Mouse (Mus musculus) liver, embryonic 11.5 days (tissue): ENCODE measurements around the gene Dnah7a. TPM values are rescaled to one million over a fixed set of nuclear protein-coding genes. Genes with fewer than 3 reads are reported as not detected.
"Not testable (repeated sequence)": the region's sequence is repeated elsewhere in the genome, so short reads cannot be mapped to it uniquely, and the experiment has no call there.

ENCODE experiments used
- ATAC-seq: fragments of 200-750 bp; cut with Nextera tagmentation; replicated peaks from 2 replicates; pipeline ENCODE4 v1.8.0; 2017; ENCODE audit warnings: moderate number of reproducible peaks, mild to moderate bottlenecking, moderate TSS enrichment, moderate library complexity; ENCODE audit not compliant: low FRiP score
- DNase-seq: peaks from one replicate; pipeline ENCODE4 v3.0.0-alpha.2; 2017; ENCODE audit warnings: low spot score
- H3K27ac ChIP-seq: fragments of 300-500 bp; sonication (generic); 2 replicates; pipeline ENCODE4 v1.5.1; 2014; ENCODE audit warnings: mild to moderate bottlenecking, low read depth, low read length, control low read depth
- H3K27me3 ChIP-seq: fragments of 300-500 bp; sonication (generic); replicated peaks from 2 replicates; pipeline ENCODE4 v1.6.1; 2014; ENCODE audit warnings: low read length, mixed read lengths; ENCODE audit not compliant: control insufficient read depth, insufficient read depth
- H3K36me3 ChIP-seq: fragments of 300-500 bp; sonication (generic); 2 replicates; pipeline ENCODE4 v1.6.1; 2014; ENCODE audit warnings: mild to moderate bottlenecking, low read length, moderate library complexity, mixed read lengths; ENCODE audit not compliant: control insufficient read depth, insufficient read depth
- H3K4me1 ChIP-seq: fragments of 300-500 bp; sonication (generic); replicated peaks from 2 replicates; pipeline ENCODE4 v1.6.1; 2014; ENCODE audit warnings: low read length, mixed read lengths; ENCODE audit not compliant: control insufficient read depth, insufficient read depth
- H3K4me2 ChIP-seq: fragments of 300-500 bp; sonication (generic); 2 replicates; pipeline ENCODE4 v1.6.1; 2014; ENCODE audit warnings: mild to moderate bottlenecking, control low read depth, moderate library complexity
- H3K4me3 ChIP-seq: fragments of 300-500 bp; sonication (generic); 2 replicates; pipeline ENCODE4 v1.5.1; 2014; ENCODE audit warnings: low read depth, low read length, control low read depth
- H3K9ac ChIP-seq: fragments of 300-500 bp; sonication (generic); 2 replicates; pipeline ENCODE4 v1.6.1; 2014; ENCODE audit warnings: low read depth, low read length, control low read depth
- H3K9me3 ChIP-seq: fragments of 300-500 bp; sonication (generic); 2 replicates; pipeline ENCODE4 v1.6.1; 2016; ENCODE audit warnings: low read length, inconsistent platforms, mixed read lengths; ENCODE audit not compliant: control insufficient read depth
- WGBS: fragments of 180-500 bp; shearing (Covaris S2); extraction: QIAGEN DNeasy Blood & Tissue Kit; methylation state at CpG from one replicate; pipeline ENCODE4 v1.1.7; 2014; 5-methylcytosine and 5-hydroxymethylcytosine counted together
- polyA plus RNA-seq: library from polyadenylated mRNA; unstranded; fragments of >200 nt; fragmentation: Nextera tagmentation; extraction: Ambion mirVana; gene quantifications from 2 replicates; pipeline ENCODE4 v1.2.1, GENCODE M21; 2014

Dnah7a gene
- polyA plus RNA-seq, 1 experiment from 2014 or later = 0.48 TPM

DNA sequence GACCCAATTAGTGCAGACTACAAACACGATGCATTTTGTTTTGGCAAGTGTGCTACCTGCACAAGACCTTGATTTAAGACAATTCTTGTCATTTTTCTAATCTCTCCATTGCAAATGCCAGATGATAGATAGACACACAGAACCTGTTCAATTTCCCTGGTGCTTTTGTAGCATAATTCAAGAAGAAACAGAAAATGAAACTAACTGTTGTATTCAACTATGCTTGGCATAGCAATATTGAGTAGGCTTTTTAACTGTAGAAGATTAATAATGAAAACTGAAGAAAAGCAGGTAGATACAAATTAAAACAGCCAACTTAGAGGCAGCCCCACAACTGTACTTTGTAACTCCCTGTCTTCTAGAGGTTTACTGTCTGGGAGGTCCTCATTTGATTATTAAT is 234.5 kb downstream of the Dnah7a start:
- DNase-seq, ATAC-seq, H3K27ac ChIP-seq, H3K36me3 ChIP-seq, H3K9ac ChIP-seq, H3K4me2 ChIP-seq, H3K4me1 ChIP-seq, H3K9me3 ChIP-seq, H3K4me3 ChIP-seq, H3K27me3 ChIP-seq: not testable (repeated sequence)
- 78% methylated on average over 1 of the region's 1 CpGs for WGBS

DNA sequence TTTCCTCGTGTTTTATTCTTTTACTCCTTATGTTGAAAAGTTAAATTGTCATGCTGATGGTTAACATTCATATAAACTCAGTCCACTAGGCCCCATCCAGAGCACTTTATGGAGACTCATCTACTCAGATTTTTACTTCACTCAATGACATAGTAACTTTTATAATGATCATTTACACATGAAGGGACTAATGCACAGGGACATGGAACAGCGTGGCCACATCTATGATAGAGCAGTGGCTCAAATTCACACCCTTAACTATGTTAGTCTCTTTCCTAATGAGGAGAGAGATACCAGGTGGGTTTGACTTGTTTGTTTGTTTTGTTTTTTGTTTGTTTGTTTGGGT is 239.3 kb downstream of the Dnah7a start:
- Histone ChIP-seq H3K9ac (no peak overlapping the region), H3K4me2 (no peak overlapping the region), H3K4me3 (no peak overlapping the region), H3K36me3 (no peaks in the 10 kb centered on the region), H3K27ac (no peak overlapping the region), H3K4me1 (no peaks in the 10 kb centered on the region), H3K9me3 (no peaks in the 10 kb centered on the region), H3K27me3 (no peaks in the 10 kb centered on the region)
- WGBS = 65% methylated on average over 2 of the region's 2 CpGs
- ATAC-seq (no peak), DNase-seq (no peak)

DNA sequence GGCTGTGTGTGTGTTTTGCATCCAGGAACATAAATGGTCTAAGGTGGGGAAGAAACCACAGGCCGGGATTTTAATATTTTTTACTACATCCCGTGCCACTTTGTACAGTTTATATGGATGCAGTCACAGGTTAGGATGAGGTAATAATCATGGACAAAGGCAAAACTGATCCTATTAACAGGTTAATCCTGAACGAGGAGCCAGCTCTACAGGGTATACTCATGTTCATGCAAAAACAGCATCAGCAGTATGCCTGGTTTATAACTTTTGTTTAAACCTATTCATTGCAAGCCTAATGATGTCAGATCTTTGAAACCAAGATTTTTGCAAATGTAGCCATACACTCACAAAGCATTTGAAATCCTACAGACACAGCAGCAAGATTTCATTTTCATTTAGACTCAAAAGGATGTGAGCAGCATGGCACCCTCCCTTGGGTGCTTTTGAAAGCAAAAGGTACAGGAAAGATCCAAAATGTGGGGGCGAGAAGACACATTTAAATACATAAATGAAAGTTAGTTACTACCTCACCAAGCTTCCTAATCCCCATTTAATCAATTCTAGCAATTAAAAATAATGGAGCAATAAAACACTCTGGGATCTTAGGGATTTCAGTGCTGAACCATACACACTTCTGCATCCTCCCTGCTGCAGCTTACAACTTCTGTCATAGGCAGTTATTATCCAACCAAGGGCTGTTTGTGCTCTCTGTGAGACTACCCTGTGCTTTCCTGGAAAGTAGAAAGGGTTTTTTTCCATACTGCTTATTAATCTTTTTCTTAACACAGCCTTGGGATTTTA is 239.9 kb downstream of the Dnah7a start:
- H3K9me3 ChIP-seq, H3K27ac ChIP-seq, H3K4me1 ChIP-seq, ATAC-seq, H3K9ac ChIP-seq, H3K36me3 ChIP-seq, H3K4me3 ChIP-seq, H3K27me3 ChIP-seq, DNase-seq, H3K4me2 ChIP-seq: not testable (repeated sequence)
- WGBS = 80% methylated on average over 4 of the region's 4 CpGs

DNA sequence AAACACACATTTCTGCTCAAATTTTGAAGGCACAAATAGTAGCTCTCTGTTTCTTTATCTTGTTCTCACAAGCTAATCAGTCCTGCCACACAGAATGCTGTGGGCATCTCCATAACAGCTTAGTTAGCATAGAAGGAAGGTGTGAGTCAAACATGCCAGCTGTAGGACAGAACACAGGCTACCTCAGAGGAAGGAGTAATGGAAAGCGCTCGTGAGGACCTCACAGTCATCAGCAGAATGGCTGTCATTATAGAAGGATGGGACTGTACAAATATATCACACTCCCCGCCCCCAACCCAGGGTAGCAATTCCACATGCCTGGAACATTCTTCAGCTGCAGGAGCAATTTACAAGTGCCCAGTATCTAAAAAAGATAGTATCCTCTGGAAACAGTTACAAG is 267.4 kb downstream of the Dnah7a start:
- H3K27me3 ChIP-seq, H3K36me3 ChIP-seq, H3K4me1 ChIP-seq, H3K4me2 ChIP-seq, H3K4me3 ChIP-seq, H3K27ac ChIP-seq, H3K9ac ChIP-seq, ATAC-seq, DNase-seq, H3K9me3 ChIP-seq: not testable (repeated sequence)
- WGBS = 72% methylated on average over 3 of the region's 3 CpGs

DNA sequence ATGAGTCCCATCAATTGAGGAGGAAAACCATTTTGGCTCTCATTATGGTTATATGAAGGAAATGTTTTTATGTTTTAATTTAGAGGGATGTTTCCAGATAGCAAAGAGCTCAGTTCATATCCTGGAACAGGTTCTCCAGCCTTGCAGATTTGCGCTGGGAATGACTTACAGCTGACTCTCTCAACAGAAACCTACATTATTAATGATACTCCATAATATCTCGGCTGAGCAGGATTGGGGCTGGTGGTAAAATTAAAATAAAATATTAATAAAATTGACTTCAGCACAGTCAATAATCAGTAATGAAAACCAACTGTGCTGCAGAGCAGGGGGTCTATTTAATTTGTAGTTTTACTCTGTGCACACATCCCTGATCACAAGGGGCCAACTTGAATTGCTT is 274.2 kb downstream of the Dnah7a start:
- ATAC-seq, H3K9me3 ChIP-seq, H3K4me3 ChIP-seq, H3K4me2 ChIP-seq, H3K36me3 ChIP-seq, H3K9ac ChIP-seq, H3K4me1 ChIP-seq, DNase-seq, H3K27me3 ChIP-seq, H3K27ac ChIP-seq: not testable (repeated sequence)
- WGBS = 76% methylated on average over 2 of the region's 2 CpGs

DNA sequence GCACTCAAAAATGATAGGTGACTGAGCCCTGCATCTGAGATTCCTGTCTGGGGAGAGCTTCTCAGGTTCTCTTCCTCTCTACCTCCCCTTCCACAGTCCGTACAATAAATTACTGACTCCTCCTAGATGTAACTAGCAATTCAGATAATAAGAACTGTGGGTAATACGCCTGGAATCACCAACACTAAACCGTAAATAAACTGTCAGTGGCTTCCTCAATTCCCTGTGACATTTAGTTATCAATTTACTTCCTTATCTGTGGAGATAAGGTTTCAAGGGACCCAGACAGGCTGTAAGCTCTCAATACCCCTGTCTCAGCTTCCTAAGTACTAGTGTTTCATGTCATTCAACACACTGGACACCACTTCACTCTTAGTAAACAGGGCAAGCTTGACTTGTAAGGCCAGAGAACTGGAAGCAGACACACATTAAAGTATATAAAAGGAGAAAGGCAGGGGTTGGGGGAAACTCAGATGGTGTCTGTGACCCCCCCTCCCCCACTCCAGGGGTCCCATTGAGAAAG is 300.7 kb downstream of the Dnah7a start:
- Histone ChIP-seq H3K36me3 (no peaks in the 10 kb centered on the region), H3K4me3 (no peak overlapping the region), H3K9ac (no peak overlapping the region), H3K4me1 (no peaks in the 10 kb centered on the region), H3K27ac (no peak overlapping the region), H3K9me3 (no peaks in the 10 kb centered on the region), H3K27me3 (no peaks in the 10 kb centered on the region), H3K4me2 (no peak overlapping the region)
- 11% methylated on average over 3 of the region's 3 CpGs for WGBS
- no peak for DNase-seq
- no peak for ATAC-seq

DNA sequence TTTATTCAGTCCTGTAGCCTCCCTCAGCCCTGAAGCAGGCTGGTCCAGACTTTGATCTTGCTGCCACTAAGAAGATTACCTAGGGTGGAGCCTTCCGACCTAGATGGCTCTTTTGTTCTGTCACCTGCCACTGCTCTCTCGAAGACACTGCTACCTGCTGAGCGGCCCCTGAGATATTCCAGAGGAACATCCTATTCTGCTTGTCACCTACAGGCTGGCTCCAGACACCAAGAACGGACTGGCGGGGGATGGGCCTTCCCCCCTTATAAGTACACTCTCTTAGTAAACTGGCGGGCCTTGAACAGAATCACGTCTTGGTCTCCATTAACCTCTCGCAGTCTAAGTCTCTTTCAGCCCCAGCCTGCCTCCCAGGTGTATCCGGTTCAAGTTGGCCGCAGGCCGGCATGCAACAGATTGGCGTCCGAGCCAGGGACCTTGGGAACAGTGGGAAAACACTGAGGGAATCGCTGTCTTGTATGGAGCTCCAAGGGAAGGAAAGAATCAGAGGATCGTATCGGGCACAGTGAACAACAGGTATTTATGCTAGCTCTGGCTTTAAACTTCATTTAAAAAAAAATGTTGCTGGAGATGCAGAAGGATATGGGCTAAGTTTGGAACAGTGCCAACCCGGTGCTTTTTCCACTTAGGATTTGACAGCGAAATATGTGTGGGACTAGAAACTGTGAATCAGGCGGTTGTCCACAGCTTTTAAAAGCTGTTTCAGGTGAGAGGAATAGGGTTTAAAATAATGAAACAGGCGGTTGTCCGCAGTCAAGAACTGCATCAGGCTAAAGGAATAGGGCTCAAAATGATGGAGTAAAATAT is 312.4 kb downstream of the Dnah7a start:
- not testable (repeated sequence) for H3K9me3 ChIP-seq, H3K4me1 ChIP-seq, ATAC-seq, H3K4me3 ChIP-seq, H3K27ac ChIP-seq, H3K4me2 ChIP-seq, H3K36me3 ChIP-seq, H3K27me3 ChIP-seq, H3K9ac ChIP-seq, DNase-seq
- WGBS = 50% methylated on average over 21 of the region's 21 CpGs

DNA sequence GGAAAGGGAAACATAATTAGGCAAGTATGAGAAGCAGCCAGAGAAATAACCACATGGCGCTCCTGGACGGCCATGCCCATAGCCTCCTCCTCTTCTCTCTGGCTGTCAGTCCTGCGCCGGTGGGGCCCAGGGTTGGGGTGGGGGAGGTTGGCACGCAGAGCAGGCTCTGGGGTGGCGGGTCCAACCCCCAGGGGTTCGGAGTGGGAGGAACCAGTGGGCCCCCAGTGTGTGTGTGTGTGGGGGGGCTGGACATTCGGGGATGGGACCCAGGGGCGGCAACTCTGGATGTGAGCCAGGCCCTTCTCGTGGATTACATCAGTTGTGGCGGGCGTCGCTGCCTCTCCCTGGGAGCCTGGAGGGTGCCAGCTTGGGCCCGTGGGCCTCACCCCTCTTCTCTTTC is 317.8 kb downstream of the Dnah7a start:
- WGBS = 92% methylated on average over 14 of the region's 14 CpGs
- DNase-seq (no peak), ATAC-seq (no peak; the same call in 1 of the 2 replicates)
- Histone ChIP-seq H3K4me1 (no peaks in the 10 kb centered on the region), H3K4me3 (no peak overlapping the region), H3K36me3 (no peaks in the 10 kb centered on the region), H3K9me3 (no peaks in the 10 kb centered on the region), H3K27me3 (no peaks in the 10 kb centered on the region), H3K4me2 (no peak overlapping the region), H3K9ac (no peak overlapping the region), H3K27ac (no peak overlapping the region)
